ENCODE assay signal across 29 mouse cellular contexts in genomic region chr12:104976903-104977302, GRCm38 (mm10). TPM values are rescaled to one million over a fixed set of nuclear protein-coding genes. Genes with fewer than 3 reads are reported as not detected.
DNase-seq lines count a peak whose midpoint lies in the region; ATAC-seq and TF ChIP-seq lines count a peak whose summit lies in the region.
"Had no signal": no experiment of that assay in that cellular context is flagged by ENCODE, and none has a peak within 500 bp of the region (broad histone marks: within the 10 kb centered on the region; RNA-seq: fewer than 3 reads in every experiment).

No protein-coding gene starts in this region.

- no peaks in the 10 kb centered on the region for H3K36me3 ChIP-seq in embryonic facial prominence, embryonic 12.5 days
- no peaks in the 10 kb centered on the region for H3K36me3 ChIP-seq in embryonic facial prominence, embryonic 10.5 days (replicated peaks)
- H3K36me3 ChIP-seq in kidney, adult 2 months (ENCODE audit: control insufficient read depth, insufficient read depth, low read length): no peaks in the 10 kb centered on the region
- peaks cover 83% of the 10 kb centered on the region for H3K36me3 ChIP-seq in megakaryocyte, embryonic 14.5 days (replicated peaks; ENCODE audit: low read length)
- H3K36me3 ChIP-seq in myocyte (ENCODE audit: control insufficient read depth, insufficient read depth): peaks cover 20% of the 10 kb centered on the region
- H3K36me3 ChIP-seq: heart, embryonic 10.5 days; heart, embryonic 15.5 days; midbrain, embryonic 10.5 days; neural tube, embryonic 13.5 days had no signal

- H3K9ac ChIP-seq in embryonic facial prominence, embryonic 12.5 days: no peak overlapping the region
- H3K9ac ChIP-seq: forebrain, embryonic 13.5 days; heart, embryonic 15.5 days; liver, embryonic 12.5 days; liver, postnatal 0 days; neural tube, embryonic 13.5 days had no signal

- H3K9me3 ChIP-seq in embryonic facial prominence, embryonic 12.5 days: no peaks in the 10 kb centered on the region
- peaks cover 5% of the 10 kb centered on the region; the same call in 1 of the 2 replicates for H3K9me3 ChIP-seq in embryonic facial prominence, embryonic 10.5 days
- H3K9me3 ChIP-seq in megakaryocyte, embryonic 14.5 days: peaks cover 12% of the 10 kb centered on the region; the same call in 1 of the 2 replicates
- H3K9me3 ChIP-seq: heart, embryonic 15.5 days; liver, embryonic 12.5 days; midbrain, embryonic 10.5 days; neural tube, embryonic 13.5 days had no signal

- ATAC-seq in embryonic facial prominence, embryonic 12.5 days (ENCODE audit: insufficient number of reproducible peaks, insufficient read depth, low FRiP score, low TSS enrichment): no peak
- no peak for ATAC-seq in megakaryocyte, adult 5-6 weeks (ENCODE audit: poor library complexity, severe bottlenecking)
- ATAC-seq: activated CD4-positive, CD25-positive, alpha-beta regulatory T cell, adult 4 months; hindbrain, embryonic 16.5 days; liver, embryonic 12.5 days; liver, postnatal 0 days had no signal

- no peak overlapping the region for H3ac ChIP-seq in myocyte (ENCODE audit: control insufficient read depth, insufficient read length)

- H3K4me2 ChIP-seq in embryonic facial prominence, embryonic 12.5 days (replicated peaks): no peak overlapping the region
- H3K4me2 ChIP-seq in myocyte (ENCODE audit: low read depth): peak overlapping the region; percentile 2
- H3K4me2 ChIP-seq: forebrain, embryonic 13.5 days; heart, embryonic 15.5 days; liver, embryonic 12.5 days; neural tube, embryonic 13.5 days had no signal

- H3K79me2 ChIP-seq in myocyte (ENCODE audit: control insufficient read depth, insufficient read depth): peaks cover 37% of the 10 kb centered on the region

- no peaks in the 10 kb centered on the region for H3K27me3 ChIP-seq in embryonic facial prominence, embryonic 12.5 days
- H3K27me3 ChIP-seq in embryonic facial prominence, embryonic 10.5 days (replicated peaks; ENCODE audit: low read depth, poor library complexity, severe bottlenecking): no peaks in the 10 kb centered on the region
- no peaks in the 10 kb centered on the region for H3K27me3 ChIP-seq in kidney, adult 2 months (replicated peaks; ENCODE audit: control insufficient read depth, insufficient read depth, low read length)
- H3K27me3 ChIP-seq in megakaryocyte, embryonic 14.5 days (replicated peaks): no peaks in the 10 kb centered on the region
- H3K27me3 ChIP-seq in myocyte (ENCODE audit: control insufficient read depth, insufficient read depth, insufficient read length): no peaks in the 10 kb centered on the region
- H3K27me3 ChIP-seq: CH12.LX; forebrain, embryonic 13.5 days; heart, embryonic 15.5 days; liver, embryonic 12.5 days; neural tube, embryonic 13.5 days had no signal

- H3K27ac ChIP-seq in embryonic facial prominence, embryonic 12.5 days: peak overlapping the region; percentile 7; the same call in 1 of the 2 replicates
- no peak overlapping the region for H3K27ac ChIP-seq in embryonic facial prominence, embryonic 10.5 days (replicated peaks)
- H3K27ac ChIP-seq in kidney, adult 2 months (ENCODE audit: insufficient read depth, low read depth, low read length): no peak overlapping the region
- H3K27ac ChIP-seq: forebrain, embryonic 13.5 days; heart, embryonic 10.5 days; heart, embryonic 15.5 days; liver, embryonic 12.5 days; neural tube, embryonic 13.5 days had no signal

- H3K4me1 ChIP-seq in embryonic facial prominence, embryonic 12.5 days: peaks cover 9% of the 10 kb centered on the region; the same call in 1 of the 2 replicates
- H3K4me1 ChIP-seq in embryonic facial prominence, embryonic 10.5 days: peaks cover 21% of the 10 kb centered on the region
- peaks cover 3% of the 10 kb centered on the region; the same call in 1 of the 2 replicates for H3K4me1 ChIP-seq in kidney, adult 2 months (ENCODE audit: control insufficient read depth, insufficient read depth, low read length)
- peaks cover 71% of the 10 kb centered on the region for H3K4me1 ChIP-seq in megakaryocyte, embryonic 14.5 days

- no peak for TF ChIP-seq POLR2A in kidney, adult 2 months (IDR thresholded peaks at IDR 0.05; ENCODE audit: low read depth, low read length)
- TF ChIP-seq POLR2A in myocyte (IDR thresholded peaks at IDR 0.05; ENCODE audit: insufficient read length, low read depth): no peak

- H3K4me3 ChIP-seq in embryonic facial prominence, embryonic 12.5 days: no peak overlapping the region
- no peak overlapping the region for H3K4me3 ChIP-seq in embryonic facial prominence, embryonic 10.5 days
- H3K4me3 ChIP-seq in kidney, adult 2 months (ENCODE audit: insufficient read depth, low read depth, low read length): no peak overlapping the region
- peak overlapping the region; percentile 8 for H3K4me3 ChIP-seq in megakaryocyte, embryonic 14.5 days (replicated peaks)
- no peak overlapping the region for H3K4me3 ChIP-seq in myocyte
- H3K4me3 ChIP-seq: forebrain, embryonic 13.5 days; heart, embryonic 10.5 days; heart, embryonic 15.5 days; liver, embryonic 12.5 days; midbrain, embryonic 10.5 days; neural tube, embryonic 13.5 days had no signal

- WGBS in embryonic facial prominence, embryonic 12.5 days: 84% methylated on average over 7 of the region's 7 CpGs
- WGBS in embryonic facial prominence, embryonic 10.5 days: 94% methylated on average over 7 of the region's 7 CpGs
- WGBS in kidney, adult 2 months: 81% methylated on average over 7 of the region's 7 CpGs

- no peak for DNase-seq in embryonic facial prominence, embryonic 10.5 days (ENCODE audit: low spot score)
- DNase-seq in kidney, postnatal 10 days: peak; percentile 55
- DNase-seq in kidney, adult 2 months: no peak
- DNase-seq in gastrocnemius, postnatal 4 days (ENCODE audit: low spot score in 2 of 2): no peak
- DNase-seq: adrenal gland, adult 2 months; adrenal gland, postnatal 36 days; cerebellum, adult 2 months; cerebellum, postnatal 25 days; gastrocnemius, postnatal 14 days; heart, adult 11 months; kidney, postnatal 25 days; left cerebral cortex, postnatal 4 days; liver, postnatal 0 days; lung, postnatal 4 days; thymus, adult 2 months; thymus, postnatal 36 days had no signal

- no peak for TF ChIP-seq CTCF in kidney, adult 2 months (conservative IDR thresholded peaks at IDR 0.05; ENCODE audit: insufficient read depth, insufficient read length, low read depth, low read length)

TF ChIP-seq in myocyte, 11 proteins besides CTCF, POLR2A, EP300 and RAD21:
- TF ChIP-seq USF1 (IDR thresholded peaks at IDR 0.05; ENCODE audit: low read depth) (no peak), MYOD1 (IDR thresholded peaks at IDR 0.05; ENCODE audit: control insufficient read depth in 1 of 3, insufficient read length in 2 of 3, low read depth in 2 of 3) (peak in 2 of 3 experiments; percentile 33 to 55), CEBPB (IDR thresholded peaks at IDR 0.05; ENCODE audit: insufficient read depth, poor library complexity, severe bottlenecking) (no peak), MYOG (IDR thresholded peaks at IDR 0.05; ENCODE audit: control insufficient read depth in 1 of 3, insufficient read depth in 1 of 3, insufficient read length in 2 of 3, low read depth in 2 of 3) (peak in 1 of 3 experiments; percentile 26)

RNA-seq across cellular contexts. Expression of gene Syne3, which starts 32.7 kb away (rescaled TPM):
- 0.64 and 0.79 TPM in 2 replicates for polyA plus RNA-seq in embryonic facial prominence, embryonic 12.5 days (2016; fragmentation: Nextera tagmentation; extraction: Ambion mirVana)
- 0.24 and 0.26 TPM in 2 replicates for polyA plus RNA-seq in embryonic facial prominence, embryonic 10.5 days (2016; fragmentation: Nextera tagmentation; extraction: Ambion mirVana)
- polyA plus RNA-seq in kidney, adult 2 months (2012; rRNA removed): 2.7 and 3.1 TPM in 2 replicates
- polyA plus RNA-seq in megakaryocyte, embryonic 14.5 days (2012; ENCODE audit: insufficient read depth, low replicate concordance): 4.2 and 6.8 TPM in 2 replicates
- 14.1 and 17.8 TPM in 2 replicates for total RNA-seq in megakaryocyte, adult 5-6 weeks (2015)
- 26.9 and 28.4 TPM in 2 replicates for total RNA-seq in megakaryocyte, adult 5-6 weeks (2017)
- polyA plus RNA-seq in myocyte (2012; fragmentation: generic; extraction: Trizol): 11.6 TPM
- total RNA-seq in gastrocnemius, postnatal 4 days (2021): 10 to 100 TPM; 17.7 to 19.2 TPM

RNA-seq across cellular contexts. Expression of gene Glrx5, which starts 55.6 kb away (rescaled TPM):
- 188 and 196 TPM in 2 replicates for polyA plus RNA-seq in embryonic facial prominence, embryonic 12.5 days (2016; fragmentation: Nextera tagmentation; extraction: Ambion mirVana)
- polyA plus RNA-seq in embryonic facial prominence, embryonic 10.5 days (2016; fragmentation: Nextera tagmentation; extraction: Ambion mirVana): 218 and 234 TPM in 2 replicates
- polyA plus RNA-seq in kidney, adult 2 months (2012; rRNA removed): 138 and 139 TPM in 2 replicates
- polyA plus RNA-seq in megakaryocyte, embryonic 14.5 days (2012; ENCODE audit: insufficient read depth, low replicate concordance): 46.1 and 131 TPM in 2 replicates
- 24.8 and 35.1 TPM in 2 replicates for total RNA-seq in megakaryocyte, adult 5-6 weeks (2015)
- 10.0 and 10.7 TPM in 2 replicates for total RNA-seq in megakaryocyte, adult 5-6 weeks (2017)
- 52.4 TPM for polyA plus RNA-seq in myocyte (2012; fragmentation: generic; extraction: Trizol)
- 10 to 100 TPM; 64.0 to 65.3 TPM for total RNA-seq in gastrocnemius, postnatal 4 days (2021)
